Mouse (Mus musculus): ENCODE data around the gene Tmem221. TPM values are rescaled to one million over a fixed set of nuclear protein-coding genes. Genes with fewer than 3 reads are reported as not detected.

Gene Tmem221
- total RNA-seq, 2 experiments from 2014 or later = 1.7 to 3.5 TPM

DNA sequence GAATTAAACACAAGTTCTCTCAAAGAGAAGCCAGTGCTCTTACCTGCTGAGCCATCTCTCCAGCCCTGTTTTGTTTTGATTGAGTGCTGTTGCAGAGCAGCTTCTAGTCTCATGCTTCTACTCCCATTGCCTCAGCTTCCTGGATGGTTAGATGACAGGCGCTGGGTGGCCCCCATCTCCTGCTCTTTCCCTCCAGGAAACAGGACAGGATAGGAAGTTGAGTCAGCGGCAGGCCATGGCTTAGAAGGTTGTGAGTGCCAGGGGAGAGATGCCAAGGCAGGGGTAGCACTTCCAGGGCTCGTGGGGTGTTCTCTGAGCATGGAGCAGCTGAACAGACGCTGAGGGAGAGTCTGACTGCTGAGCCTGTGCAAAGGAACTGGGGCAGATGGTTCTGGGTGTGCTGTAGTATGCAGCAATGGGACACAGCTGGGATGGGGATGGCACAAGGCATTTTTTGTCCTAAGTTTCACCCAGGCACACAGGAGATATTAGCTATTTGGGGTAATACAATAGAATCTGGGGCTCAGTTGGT, 19.3 kb upstream of the Tmem221 start:
- DNase-seq = no peak

GRCm38 (mm10) chr8:71575020-71575419, 16.3 kb upstream of the Tmem221 start:
- DNase-seq = no peak

DNA sequence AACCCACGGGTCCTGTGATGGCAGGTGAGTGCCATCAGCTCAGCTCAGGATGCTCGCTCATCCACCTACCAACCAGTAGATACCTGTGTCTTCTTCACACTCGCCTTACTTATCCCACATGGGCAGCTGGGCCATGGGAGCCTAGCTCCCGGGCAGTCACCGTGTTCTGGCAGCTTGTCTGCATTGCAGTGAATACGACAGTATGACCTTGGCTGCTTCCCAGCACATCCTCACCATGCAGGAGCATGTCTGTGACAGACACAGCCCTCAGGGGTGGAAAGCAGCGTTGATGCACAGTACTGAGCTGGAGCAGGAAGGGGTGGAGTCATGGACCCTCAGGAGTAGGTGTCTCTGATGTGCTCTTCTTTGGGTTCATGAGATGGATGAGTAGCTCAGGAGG, 15.8 kb upstream of the Tmem221 start:
- DNase-seq = peak; percentile 73

GRCm38 (mm10) chr8:71572847-71573633, 14.4 kb upstream of the Tmem221 start:
- DNase-seq = peak; percentile 84

GRCm38 (mm10) chr8:71572077-71572476, 13.4 kb upstream of the Tmem221 start:
- DNase-seq = no peak

DNA sequence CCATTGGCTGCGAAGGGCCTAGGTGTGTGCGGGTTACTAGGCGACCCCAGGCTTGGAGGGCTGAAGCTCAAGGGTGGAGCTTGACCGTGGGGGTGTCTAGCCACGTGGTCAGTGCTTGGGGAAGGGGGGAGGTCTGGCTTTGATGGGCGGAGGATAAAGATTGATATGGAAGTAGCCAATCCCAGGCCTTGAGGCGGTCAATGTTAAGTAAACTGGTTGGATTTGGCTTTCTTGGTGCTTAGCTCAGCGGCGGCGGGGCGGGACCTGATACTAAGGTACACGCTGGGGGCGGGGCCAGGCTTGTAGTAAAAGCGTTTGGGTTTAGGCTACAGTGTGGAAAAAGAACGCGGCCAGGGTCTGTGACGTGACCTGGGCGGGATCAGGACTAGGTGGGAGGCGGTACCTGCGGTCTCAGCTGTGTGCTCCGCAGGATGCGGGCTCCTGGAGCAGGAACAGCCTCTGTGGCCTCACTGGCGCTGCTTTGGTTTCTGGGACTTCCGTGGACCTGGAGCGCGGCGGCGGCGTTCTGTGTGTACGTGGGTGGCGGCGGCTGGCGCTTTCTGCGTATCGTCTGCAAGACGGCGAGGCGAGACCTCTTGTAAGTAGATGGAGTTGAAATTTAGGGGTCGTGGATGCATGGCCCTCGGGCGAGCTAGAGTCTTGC, 11.8 kb upstream of the Tmem221 start:
- DNase-seq = peak; percentile 94

GRCm38 (mm10) chr8:71569366-71570290, 11.0 kb upstream of the Tmem221 start:
- peak; percentile 88 for DNase-seq

DNA sequence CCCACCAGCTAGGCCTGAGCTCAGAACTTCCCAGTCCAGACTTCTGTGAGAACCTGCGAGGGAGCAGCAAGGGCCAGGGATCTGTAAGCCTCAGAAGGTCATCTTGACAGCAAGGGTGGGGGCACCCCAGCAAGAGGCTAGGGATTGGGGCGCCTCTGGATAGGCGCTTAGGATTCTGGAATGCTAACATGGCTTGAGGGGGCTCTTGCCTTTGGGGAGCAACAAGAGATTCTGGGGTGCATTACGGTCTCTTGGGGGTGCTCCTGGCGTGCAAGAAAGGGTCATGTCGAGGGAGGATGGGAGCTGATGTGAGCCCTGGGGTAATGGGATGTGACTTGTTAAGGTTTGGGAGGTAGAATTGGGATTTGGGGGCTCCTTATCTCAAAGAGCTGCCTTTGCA, 10.3 kb upstream of the Tmem221 start:
- no peak for DNase-seq

DNA sequence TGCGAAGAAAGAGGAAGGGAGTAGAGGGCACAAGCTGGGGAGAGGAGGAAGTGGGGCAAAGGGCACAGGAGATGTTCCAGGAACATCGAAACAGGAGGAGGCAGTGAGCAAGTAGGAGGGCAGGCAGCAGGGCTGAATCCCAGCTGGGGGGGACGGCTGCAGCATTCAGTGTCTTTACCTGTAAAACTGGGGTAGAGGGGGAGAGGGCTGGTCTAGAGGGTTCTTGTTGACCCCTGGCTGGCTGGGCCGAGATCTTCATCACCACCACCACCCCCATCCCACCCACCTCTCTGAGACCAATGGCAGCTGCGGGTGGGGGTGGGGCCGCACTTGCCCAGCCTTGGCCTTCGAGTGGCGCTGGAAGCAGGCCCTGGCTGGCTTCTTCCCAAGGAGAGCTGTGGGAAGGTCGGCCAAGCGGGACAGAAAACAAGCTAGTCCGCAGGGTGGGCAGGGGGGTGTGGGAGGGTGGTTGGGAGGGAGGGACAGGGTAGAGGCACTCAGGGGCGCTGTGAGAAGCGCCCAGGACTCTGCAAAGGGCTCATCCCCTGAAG, 9.8 kb upstream of the Tmem221 start, which contains the start of gene Slc27a1:
TSS of gene Slc27a1 (plus strand) at position 496 of the 551 bp plus-strand sequence.
- peak; percentile 93 for DNase-seq

GRCm38 (mm10) chr8:71567587-71567986, 8.9 kb upstream of the Tmem221 start:
- no peak for DNase-seq

- DNase-seq = no peak
Measured at GRCm38 (mm10) chr8:71566501-71566900, 7.8 kb upstream of the Tmem221 start, which contains the start of gene Nxnl1. Gene Nxnl1 (minus strand): TSS chr8:71566601.

DNA sequence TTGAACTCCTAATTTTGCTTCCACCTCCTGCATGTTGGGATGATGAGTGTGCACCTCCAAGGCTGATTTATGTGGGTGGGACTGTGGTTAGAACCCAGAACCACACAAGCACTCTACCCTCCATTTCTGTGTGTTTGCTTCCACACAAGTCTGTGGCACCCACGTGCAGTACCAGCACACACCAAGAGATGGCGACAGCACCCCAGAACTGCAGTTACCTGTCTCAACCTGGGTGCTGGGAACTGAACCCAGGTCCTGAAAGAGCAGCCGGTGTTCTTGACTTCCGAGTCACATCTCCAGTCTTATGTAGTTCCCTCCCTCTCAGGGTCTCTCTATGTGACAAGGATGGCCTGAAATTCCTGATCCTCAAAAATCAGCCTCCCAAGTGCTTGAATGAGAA, 5.3 kb upstream of the Tmem221 start:
- no peak for DNase-seq

- peak; percentile 94 for DNase-seq
Measured at GRCm38 (mm10) chr8:71562751-71563150, 4.1 kb upstream of the Tmem221 start.

DNA sequence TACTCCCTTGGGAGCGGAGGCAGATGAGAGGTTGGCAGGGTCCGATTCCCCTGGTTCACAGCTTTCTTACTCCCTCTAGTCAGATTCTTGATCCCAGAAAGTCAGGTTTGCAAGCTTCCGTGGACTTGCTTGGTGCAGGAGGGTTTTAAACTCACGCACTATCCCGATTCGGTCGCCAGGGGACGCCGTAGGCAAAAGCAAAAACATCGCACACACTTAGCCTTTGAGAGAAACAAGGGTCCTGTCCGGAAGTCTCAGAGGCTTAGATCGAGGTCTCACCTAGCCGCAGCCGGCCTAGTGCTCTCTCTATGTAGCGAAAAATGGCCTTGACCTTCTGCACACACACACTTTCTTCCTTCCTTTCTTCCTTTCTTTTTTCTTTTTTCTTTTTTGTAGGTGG, 2.7 kb upstream of the Tmem221 start:
- peak; percentile 75 for DNase-seq

DNA sequence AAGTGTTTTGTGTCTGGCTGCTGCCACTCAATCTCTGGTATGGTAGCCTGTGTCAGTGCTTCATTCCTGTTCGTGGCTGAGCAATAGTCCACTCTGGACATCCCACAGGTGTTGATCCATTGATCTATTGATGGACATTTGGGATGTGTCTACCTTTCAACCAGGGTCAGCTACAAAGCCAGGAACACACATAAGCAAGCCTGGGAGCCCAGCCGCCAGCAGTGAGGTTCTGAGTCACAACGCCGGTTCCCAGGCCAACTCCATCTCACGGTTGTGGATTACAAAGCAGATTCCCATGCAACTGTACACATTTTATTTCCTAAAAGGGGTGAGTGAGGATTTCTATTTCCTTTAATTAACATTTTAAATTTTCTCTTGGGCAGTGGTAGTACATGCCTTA, 2.1 kb upstream of the Tmem221 start:
- DNase-seq = no peak

DNA sequence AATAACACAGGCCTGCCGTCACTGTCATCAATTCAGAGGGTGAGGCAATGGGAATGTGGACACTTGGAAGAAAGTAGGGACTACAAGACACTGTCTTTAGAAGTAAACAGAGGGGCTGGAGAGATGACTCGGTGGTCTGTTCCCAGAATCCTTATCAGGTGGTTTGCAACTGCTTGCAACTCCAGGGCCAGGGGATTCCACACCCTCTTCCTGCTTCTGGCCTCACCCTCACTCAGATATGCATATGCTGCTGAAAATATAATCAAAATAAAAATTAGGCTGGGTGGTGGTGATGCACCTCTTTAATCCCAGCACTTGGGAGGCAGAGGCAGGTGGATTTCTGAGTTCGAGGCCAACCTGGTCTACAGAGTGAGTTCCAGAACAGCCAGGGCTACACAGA, 1.4 kb upstream of the Tmem221 start:
- DNase-seq = no peak

DNA sequence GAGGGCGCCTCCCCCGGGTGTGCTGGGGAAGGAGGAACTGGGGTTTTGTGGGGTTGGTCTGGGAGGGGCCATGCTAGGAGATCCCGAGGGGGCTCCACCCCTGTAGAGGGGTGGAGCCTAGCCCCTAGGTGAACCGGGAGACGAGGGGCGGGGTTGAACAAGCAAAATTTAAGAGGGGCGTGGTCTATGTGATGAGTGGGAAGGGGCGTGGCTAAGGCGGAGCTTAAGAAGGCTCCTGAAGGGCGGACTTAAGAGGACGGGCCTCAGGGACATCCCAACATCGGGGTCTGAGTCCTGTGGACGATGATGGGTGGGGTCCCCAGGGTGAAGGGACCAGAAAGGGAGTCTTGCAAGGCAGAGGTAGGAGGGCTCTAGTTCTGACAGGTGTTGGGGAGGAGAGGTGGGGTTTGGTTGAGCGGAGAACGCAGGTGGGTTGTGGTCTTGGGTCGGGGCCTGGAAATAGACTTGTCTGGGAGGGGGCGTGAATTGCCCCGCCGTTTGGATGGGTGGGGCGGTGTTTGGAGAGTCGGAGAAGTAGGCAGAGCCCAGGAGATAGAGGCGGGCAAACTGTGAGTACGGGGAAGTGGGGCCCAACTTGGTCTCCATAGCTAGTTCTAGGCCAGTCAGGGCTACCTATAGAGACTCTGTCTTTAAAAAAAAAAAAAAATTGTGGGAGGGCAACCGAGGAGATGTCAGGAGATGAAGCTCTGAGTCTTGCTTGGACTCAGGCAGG, 453 bp upstream of the Tmem221 start:
- peak; percentile 86 for DNase-seq

DNA sequence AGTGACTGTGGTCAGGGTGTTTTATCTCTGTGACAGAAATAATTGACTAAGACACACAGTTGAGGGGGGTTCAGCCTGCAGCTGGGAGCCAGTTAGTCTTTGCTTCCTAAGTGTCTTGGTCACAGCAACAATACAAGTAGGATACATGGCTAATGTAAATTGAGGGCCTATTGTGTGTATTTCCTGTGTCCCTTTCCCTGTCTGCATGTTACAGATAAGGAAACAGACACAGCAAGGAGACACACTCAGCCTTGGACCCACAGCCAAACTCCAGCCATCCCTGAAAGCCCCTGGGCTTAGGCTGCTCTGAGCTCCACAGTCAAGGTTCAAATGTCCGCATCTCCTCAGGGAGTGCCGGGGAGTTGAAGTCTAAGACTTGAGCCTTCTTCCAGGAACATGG, 4.0 kb downstream of the Tmem221 start:
- DNase-seq = no peak

DNA sequence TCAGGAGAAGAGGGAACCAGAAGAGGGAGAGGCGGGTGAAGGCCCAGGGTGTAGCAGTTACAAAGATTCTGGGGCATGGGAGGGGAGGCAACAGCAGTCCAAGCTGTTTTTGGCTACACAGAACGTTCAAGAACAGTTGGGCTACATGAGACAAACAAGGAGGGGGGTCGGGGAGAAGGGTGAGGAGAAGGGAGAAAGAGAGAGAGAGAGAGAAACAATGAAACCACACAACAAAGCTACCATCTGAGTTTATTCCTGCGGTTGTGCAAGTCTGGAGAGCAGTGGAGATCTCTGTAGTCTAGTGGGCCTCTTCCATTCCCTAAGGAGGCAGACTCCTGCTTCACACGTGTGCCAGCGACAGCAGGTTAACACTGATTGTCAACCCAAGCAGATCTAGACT, 4.7 kb downstream of the Tmem221 start:
- DNase-seq = no peak

GRCm38 (mm10) chr8:71552770-71553169, 5.9 kb downstream of the Tmem221 start:
- DNase-seq = no peak

- no peak for DNase-seq
Measured at GRCm38 (mm10) chr8:71550754-71551153, 7.9 kb downstream of the Tmem221 start.

Measured in adrenal gland, postnatal 10 days (tissue).